Mouse (Mus musculus): ENCODE data around the gene Syt2.

Syt2 gene

GRCm38 (mm10) chr1:134749889-134750288, 103.4 kb downstream of the Syt2 start:
- DNase-seq, result no peak

GRCm38 (mm10) chr1:134752447-134752846, 106.0 kb downstream of the Syt2 start:
- no peak for DNase-seq

GRCm38 (mm10) chr1:134753751-134754630, 107.5 kb downstream of the Syt2 start:
- no peak for DNase-seq

- DNase-seq, result no peak
Observed at GRCm38 (mm10) chr1:134754818-134755217, 108.3 kb downstream of the Syt2 start.

- no peak for DNase-seq
Observed at GRCm38 (mm10) chr1:134755548-134756189, 109.2 kb downstream of the Syt2 start.

- no peak for DNase-seq
Observed at GRCm38 (mm10) chr1:134756190-134756873, 109.9 kb downstream of the Syt2 start.

- no peak for DNase-seq
Observed at GRCm38 (mm10) chr1:134757230-134757629, 110.8 kb downstream of the Syt2 start.

GRCm38 (mm10) chr1:134759133-134759532, 112.7 kb downstream of the Syt2 start:
- DNase-seq, result peak; percentile 16

- DNase-seq, result no peak
Observed at GRCm38 (mm10) chr1:134760642-134761041, 114.2 kb downstream of the Syt2 start.

- no peak for DNase-seq
Observed at GRCm38 (mm10) chr1:134761534-134761933, 115.1 kb downstream of the Syt2 start.

GRCm38 (mm10) chr1:134763250-134763649, 116.8 kb downstream of the Syt2 start:
- DNase-seq, result no peak

GRCm38 (mm10) chr1:134763776-134764438, 117.4 kb downstream of the Syt2 start:
- no peak for DNase-seq

GRCm38 (mm10) chr1:134764831-134765458, 118.5 kb downstream of the Syt2 start:
- DNase-seq, result no peak

GRCm38 (mm10) chr1:134766448-134766847, 120.0 kb downstream of the Syt2 start:
- DNase-seq, result no peak

GRCm38 (mm10) chr1:134770312-134770711, 123.8 kb downstream of the Syt2 start:
- no peak for DNase-seq

- peak; percentile 27 for DNase-seq
Observed at GRCm38 (mm10) chr1:134771353-134771752, 124.9 kb downstream of the Syt2 start.

GRCm38 (mm10) chr1:134771999-134772398, 125.5 kb downstream of the Syt2 start:
- DNase-seq, result no peak

- no peak for DNase-seq
Observed at GRCm38 (mm10) chr1:134772821-134773220, 126.3 kb downstream of the Syt2 start.

GRCm38 (mm10) chr1:134773256-134773655, 126.8 kb downstream of the Syt2 start:
- no peak for DNase-seq

- DNase-seq, result no peak
Observed at GRCm38 (mm10) chr1:134774247-134774646, 127.8 kb downstream of the Syt2 start.

GRCm38 (mm10) chr1:134774728-134775287, 128.3 kb downstream of the Syt2 start:
- DNase-seq, result peak; percentile 64

GRCm38 (mm10) chr1:134775631-134776030, 129.2 kb downstream of the Syt2 start:
- no peak for DNase-seq
